Mouse (Mus musculus): ENCODE measurements around the gene Aqp8.
A peak's percentile ranks its signal among the peaks of the same experiment; 100 is the strongest.

Gene Aqp8

DNA sequence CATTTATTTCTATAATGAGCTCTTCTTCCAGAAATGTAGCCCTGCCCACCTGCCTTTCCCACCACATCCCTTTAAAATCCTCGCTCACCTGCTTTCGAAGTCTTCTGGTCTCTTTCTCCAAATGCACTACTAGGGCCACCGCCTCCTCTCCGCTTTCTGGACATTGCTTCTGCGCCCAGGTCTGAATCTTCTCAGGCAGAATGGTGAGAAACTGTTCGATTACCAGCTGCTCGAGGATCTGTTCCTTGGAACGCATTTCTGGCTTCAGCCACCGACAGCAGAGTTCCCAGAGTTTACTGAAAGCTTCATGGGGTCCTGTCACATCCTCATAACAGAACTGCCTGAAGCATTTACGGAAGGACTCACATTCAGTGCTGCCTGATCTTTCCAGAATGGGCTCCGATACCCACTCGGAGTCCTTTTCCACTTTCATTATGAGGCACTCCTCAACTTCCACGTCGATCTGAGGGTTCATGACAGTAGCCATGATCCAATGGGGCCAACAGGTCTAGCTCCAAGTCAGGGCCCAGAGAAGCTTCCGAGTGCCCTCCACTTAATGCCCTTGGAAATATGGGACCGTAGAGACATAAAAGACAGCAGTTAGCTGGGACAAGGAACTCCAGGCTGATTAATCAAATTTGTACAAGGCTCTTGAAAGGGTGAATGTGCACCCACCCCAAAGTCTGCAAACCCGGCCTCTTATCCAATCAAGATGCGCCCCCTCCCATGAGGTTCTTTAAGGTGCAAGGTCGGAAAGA is 37.6 kb downstream of the Aqp8 start:
- no peak for DNase-seq

GRCm38 (mm10) chr7:123500239-123501219 is 38.4 kb downstream of the Aqp8 start, which contains the start of gene Zkscan2:
Gene Zkscan2, minus strand, starts transcription at chr7:123500449.
- DNase-seq, result peak; percentile 82

- DNase-seq, result peak; percentile 72
Measured at GRCm38 (mm10) chr7:123503358-123503757, 41.3 kb downstream of the Aqp8 start.

DNA sequence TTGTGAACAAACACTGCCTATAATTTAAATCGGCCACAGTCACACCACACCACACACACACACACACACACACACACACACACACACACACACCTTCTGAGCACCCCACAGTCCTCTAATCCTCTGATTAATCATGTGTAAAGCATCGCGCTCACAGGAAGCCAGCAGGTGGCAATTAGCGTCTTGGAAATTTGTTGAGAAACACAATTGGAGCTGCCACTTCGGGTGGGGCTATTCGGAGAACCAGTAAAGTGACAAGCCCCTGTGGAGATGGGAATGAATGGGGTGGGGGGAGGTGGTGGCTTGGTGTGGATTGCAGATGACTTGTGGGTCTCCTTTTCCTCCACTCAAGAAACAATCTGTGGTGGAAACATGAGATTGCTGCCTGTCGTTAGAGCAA is 45.9 kb downstream of the Aqp8 start:
- DNase-seq, result no peak

Measured in lung, postnatal 10 days (tissue).